Mouse (Mus musculus): Measurements from ENCODE around the gene Ctrc. TPM values are rescaled to one million over a fixed set of nuclear protein-coding genes. Genes with fewer than 3 reads are reported as not detected.

Ctrc gene
- under 1 TPM in 1 of 2 experiments, not detected in 1; 0.49 TPM for polyA plus RNA-seq (2017; shearing (Covaris generic))

DNA sequence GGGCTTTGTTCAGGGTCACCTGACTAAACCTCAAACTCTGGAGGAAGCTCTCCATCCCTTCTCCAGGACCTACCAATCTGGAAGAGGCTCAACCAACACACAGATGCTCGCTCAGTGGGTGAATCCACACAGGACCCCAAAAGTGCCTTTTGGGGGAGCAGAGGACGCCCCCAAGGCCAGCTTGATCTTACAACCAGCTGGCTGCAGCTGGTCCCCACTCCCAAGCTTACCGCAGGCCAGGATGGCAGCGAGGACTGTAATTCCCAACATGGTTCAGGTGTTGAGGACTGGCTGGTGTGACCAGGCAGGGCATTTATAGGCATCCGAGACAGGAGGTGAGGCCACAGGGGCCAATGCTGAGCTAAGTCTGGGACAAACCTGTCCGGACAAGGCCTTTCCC lies at the start of gene Ctrc:
Gene Ctrc, minus strand, starts transcription at position 361 of the 400 bp plus-strand sequence.

DNA sequence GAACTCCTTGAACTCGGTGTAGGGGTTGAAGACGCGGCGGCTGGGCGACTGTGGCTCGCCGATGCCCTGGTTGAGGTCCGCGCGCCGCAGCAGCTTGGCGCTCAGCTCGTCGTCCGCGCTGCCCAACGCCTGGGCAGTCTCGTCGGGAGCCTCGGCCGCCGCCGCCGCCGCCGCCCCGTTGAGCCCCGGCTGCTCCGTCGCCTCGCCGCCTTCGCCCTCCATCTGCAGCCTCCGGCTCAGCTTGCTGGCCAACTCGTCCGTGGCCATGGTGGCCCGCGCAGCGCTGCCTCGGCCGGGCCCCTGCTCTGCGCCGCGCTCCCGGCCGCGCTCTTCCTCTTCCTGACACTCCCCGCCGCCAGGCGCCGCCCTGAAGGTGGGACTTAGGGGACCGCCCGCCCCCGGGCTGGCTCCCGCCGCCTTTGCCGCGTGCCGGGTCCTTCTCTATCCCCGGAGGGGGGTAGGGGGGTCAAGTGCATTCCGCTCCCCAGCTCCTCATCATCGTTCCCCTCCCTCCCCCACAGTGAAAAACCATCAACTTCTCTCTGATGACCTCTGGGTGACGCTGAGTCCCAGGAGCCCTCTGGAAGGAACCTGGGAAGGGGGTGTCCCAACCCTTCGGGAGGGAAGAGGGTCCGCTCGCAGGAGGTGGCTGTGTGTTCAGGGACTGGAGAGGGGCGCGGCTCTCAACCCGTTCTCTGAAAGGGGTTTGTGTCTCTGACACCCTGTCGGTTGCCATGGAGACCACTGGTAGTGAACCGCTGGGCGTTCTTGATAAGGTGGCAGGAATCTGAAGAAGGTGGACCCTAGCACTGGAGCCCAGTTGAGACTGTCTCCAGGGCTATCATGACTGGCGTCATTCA lies 28.7 kb upstream of the Ctrc start, which contains the start of gene Efhd2:
Gene Efhd2, minus strand, starts transcription at position 320 of the 860 bp plus-strand sequence.

DNA sequence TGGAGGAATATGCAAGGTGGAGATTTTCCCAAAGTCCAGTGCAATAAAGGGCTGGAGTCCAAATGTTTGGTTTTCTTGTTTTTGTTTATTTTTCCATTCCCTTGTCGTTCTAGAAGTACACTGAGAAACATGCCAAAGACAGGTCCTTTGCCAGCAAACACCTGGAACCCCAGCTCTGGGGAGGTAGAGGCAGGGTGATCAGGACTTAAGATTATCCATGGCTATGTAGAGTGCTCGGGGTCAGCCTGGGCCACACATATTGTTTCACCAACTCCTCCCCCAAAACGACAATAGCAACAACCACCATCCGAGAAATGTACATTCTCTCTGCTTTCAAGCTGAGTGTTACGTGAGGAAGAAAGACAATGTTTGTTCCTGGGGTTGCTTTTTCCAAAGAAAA lies 20.1 kb downstream of the Ctrc start, which contains the start of gene Cela2a:
Gene Cela2a, minus strand, starts transcription at position 101 of the 400 bp plus-strand sequence.

DNA sequence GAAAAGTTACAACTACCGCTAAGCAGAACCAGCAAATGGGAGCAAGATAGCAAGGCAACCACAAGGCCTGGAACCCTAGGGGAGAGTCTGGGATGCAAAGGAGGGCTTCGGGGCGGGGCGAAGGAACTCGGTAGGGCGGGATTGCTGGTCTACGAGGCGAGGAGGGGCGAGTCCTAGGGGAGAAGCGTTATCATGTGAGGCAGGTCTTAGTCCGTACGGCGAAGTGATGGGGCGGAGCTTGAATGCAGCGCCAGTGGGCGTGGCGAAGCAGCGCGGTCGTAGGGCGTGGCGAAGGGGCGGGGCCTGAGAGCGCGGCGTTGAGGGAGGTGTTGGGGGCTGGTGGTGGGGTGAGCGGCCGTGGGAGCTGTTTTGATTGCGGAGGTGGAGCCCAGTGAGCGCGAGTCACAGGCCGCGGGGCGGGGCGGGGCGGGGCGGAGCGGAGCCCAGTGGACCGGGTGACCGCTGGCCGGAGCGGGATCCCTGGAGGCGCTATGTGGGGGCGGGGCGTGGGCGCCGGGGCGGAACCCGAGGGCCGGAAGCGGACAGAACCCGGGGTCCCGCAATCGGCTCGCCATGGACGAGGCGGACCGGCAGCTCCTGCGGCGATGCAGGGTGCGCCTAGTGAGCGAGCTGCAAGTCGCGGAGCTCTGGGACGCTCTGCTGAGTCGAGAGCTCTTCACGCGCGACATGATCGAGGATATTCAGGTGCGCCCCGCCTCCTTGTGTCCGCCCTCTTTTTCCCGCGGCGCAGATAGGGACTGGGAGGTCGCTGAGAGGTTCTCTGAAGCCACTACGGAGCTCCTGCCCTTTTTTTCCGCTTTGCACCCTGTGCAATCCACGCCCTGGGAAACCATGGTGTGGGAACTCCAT lies 52.6 kb downstream of the Ctrc start, which contains the start of gene Casp9:
Gene Casp9, plus strand, starts transcription at position 331 of the 870 bp plus-strand sequence.

DNA sequence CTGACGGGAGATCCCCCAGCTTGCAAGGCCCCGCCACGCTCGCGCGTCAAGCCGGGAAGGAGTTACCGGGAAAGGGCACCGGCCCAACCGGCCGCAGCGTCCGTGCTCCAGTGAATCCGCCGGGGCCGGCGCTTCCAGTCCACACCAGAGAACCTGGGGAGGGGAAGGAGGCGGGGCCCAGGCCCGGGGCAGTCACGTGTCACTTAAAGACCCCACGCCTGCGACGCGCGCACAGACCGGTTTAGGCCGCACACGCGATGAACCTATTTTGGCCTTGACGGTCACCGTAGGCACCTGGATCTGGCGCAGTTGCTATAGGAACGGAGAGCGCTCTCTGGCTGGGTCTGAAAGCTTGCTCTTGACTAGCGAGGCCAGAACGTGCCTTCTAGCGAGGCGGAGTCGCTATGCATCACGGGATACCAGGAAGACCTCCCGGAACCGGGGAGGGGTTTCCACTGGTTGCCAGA lies 55.6 kb downstream of the Ctrc start, which contains the start of gene Dnajc16:
Gene Dnajc16, minus strand, starts transcription at position 408 of the 467 bp plus-strand sequence.

Other genes starting within 250 kb of the Ctrc start
- 1 to 10 TPM in 1 of 2 experiments, under 1 TPM in 1; 0.18 to 1.5 TPM for gene Fblim1, start 240.3 kb downstream of the Ctrc start, polyA plus RNA-seq (2017; shearing (Covaris generic))
- gene Tmem82, start 227.7 kb downstream of the Ctrc start, polyA plus RNA-seq (2017; shearing (Covaris generic)) = under 1 TPM; 0.13 to 0.26 TPM
- gene Slc25a34, start 222.5 kb downstream of the Ctrc start, polyA plus RNA-seq (2017; shearing (Covaris generic)) = under 1 TPM; 0.31 to 0.42 TPM
- gene Plekhm2, start 181.5 kb downstream of the Ctrc start, polyA plus RNA-seq (2017; shearing (Covaris generic)) = 10 to 100 TPM; 12.2 to 14.7 TPM
- 1 to 10 TPM in 1 of 2 experiments, not detected in 1; 1.1 TPM for gene Rsc1a1, start 160.8 kb downstream of the Ctrc start, polyA plus RNA-seq (2017; shearing (Covaris generic))
- gene Ddi2, start 122.9 kb downstream of the Ctrc start, polyA plus RNA-seq (2017; shearing (Covaris generic)) = 10 to 100 TPM; 23.7 to 29.3 TPM
- under 1 TPM in 1 of 2 experiments, not detected in 1; 0.66 TPM for gene Agmat, start 99.7 kb downstream of the Ctrc start, polyA plus RNA-seq (2017; shearing (Covaris generic))
- 1 to 10 TPM; 1.9 to 3.3 TPM for gene Dnajc16, start 55.4 kb downstream of the Ctrc start, polyA plus RNA-seq (2017; shearing (Covaris generic))
- gene Casp9, start 52.7 kb downstream of the Ctrc start, polyA plus RNA-seq (2017; shearing (Covaris generic)) = 10 to 100 TPM; 11.5 to 18.3 TPM
- under 1 TPM in 1 of 2 experiments, not detected in 1; 0.53 TPM for gene Cela2a, start 20.2 kb downstream of the Ctrc start, polyA plus RNA-seq (2017; shearing (Covaris generic))
- 100 to 1,000 TPM; 124 to 147 TPM for gene Efhd2, start 28.6 kb upstream of the Ctrc start, polyA plus RNA-seq (2017; shearing (Covaris generic))
- gene Fhad1, start 168.7 kb upstream of the Ctrc start, polyA plus RNA-seq (2017; shearing (Covaris generic)) = 1 to 10 TPM; 1.4 to 3.6 TPM
- gene Tmem51, start 237.9 kb upstream of the Ctrc start, polyA plus RNA-seq (2017; shearing (Covaris generic)) = 1 to 10 TPM; 2.2 to 5.9 TPM

Data from inflammation-experienced regulatory T-cells (primary cell).